In the genomic region with DNA sequence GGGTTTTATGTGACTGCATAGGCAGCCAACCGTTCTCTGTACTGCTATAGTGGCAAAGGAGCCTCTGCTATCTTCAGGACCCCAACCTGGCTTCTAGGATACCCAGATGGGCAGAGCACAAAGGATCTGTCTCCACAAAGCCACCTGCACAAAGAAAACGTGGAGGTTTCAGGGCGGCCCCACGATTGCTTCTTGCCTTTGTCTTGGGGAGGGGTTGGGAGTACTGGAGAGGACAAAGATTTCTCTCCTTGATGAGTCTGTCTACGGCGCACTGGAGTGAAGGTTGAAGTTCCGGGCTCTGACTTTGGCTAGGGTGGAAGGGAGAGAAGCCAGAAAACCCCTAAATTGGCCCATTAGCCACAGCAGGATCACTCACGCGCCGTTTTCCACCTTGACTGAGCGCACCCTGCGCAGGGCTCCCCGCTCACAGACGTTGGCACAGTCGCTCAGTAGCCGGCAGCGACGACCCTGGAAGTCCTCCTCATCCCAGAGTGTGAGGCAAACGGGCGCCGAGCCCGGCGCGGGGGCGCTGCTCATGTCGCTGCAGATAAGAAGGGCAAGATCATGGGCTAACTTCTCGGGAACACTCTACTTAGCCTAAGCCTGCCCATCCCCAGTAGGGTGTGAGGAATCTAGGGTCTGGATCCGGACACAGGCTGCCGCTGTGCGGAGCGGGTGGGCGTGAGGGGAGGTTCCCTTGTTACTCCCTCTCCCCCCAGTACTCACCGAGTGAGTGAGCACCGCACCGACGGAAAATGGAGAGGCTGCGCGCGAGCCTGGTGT, we compare ENCODE assay signal across 11 mouse cellular contexts. TPM values are rescaled to one million over a fixed set of nuclear protein-coding genes. Genes with fewer than 3 reads are reported as not detected.
DNase-seq lines count a peak whose midpoint lies in the region; ATAC-seq lines count a peak whose summit lies in the region.
"Had no signal": no experiment of that assay in that cellular context is flagged by ENCODE, and none has a peak within 500 bp of the region (broad histone marks: within the 10 kb centered on the region; RNA-seq: fewer than 3 reads in every experiment).

No protein-coding gene starts in this region.

- peaks cover 96% of the 10 kb centered on the region for H3K27me3 ChIP-seq in kidney, embryonic 15.5 days
- H3K27me3 ChIP-seq in forebrain, embryonic 15.5 days: peaks cover 90% of the 10 kb centered on the region
- H3K27me3 ChIP-seq in limb, embryonic 12.5 days: peaks cover 97% of the 10 kb centered on the region
- H3K27me3 ChIP-seq in stomach, embryonic 16.5 days (ENCODE audit: control insufficient read depth, insufficient read depth, low read length): peaks cover 67% of the 10 kb centered on the region

- ATAC-seq in kidney, embryonic 15.5 days (replicated peaks; ENCODE audit: low FRiP score): no peak
- ATAC-seq in forebrain, embryonic 15.5 days (replicated peaks): peak; percentile 17; the same call in 1 of the 2 replicates
- ATAC-seq in limb, embryonic 12.5 days (ENCODE audit: insufficient number of reproducible peaks, insufficient read depth, low FRiP score, low TSS enrichment, low read depth): no peak
- no peak for ATAC-seq in stomach, embryonic 16.5 days (ENCODE audit: insufficient read depth, low FRiP score)

- H3K4me1 ChIP-seq in kidney, embryonic 15.5 days: peaks cover 10% of the 10 kb centered on the region
- peaks cover 14% of the 10 kb centered on the region for H3K4me1 ChIP-seq in forebrain, embryonic 15.5 days
- peaks cover 3% of the 10 kb centered on the region; the same call in 1 of the 2 replicates for H3K4me1 ChIP-seq in limb, embryonic 12.5 days (replicated peaks)
- no peaks in the 10 kb centered on the region for H3K4me1 ChIP-seq in stomach, embryonic 16.5 days (ENCODE audit: control insufficient read depth, insufficient read depth, low read length)

- peak overlapping the region; percentile 22 for H3K4me2 ChIP-seq in kidney, embryonic 15.5 days
- peak overlapping the region; percentile 37 for H3K4me2 ChIP-seq in forebrain, embryonic 15.5 days (replicated peaks)
- no peak overlapping the region for H3K4me2 ChIP-seq in limb, embryonic 12.5 days
- 0 out of 2 replicates have a peak overlapping the region, but pooled peaks have one; percentile 4 for H3K4me2 ChIP-seq in stomach, embryonic 16.5 days (ENCODE audit: low read depth, low read length)

- peak overlapping the region; percentile 13; the same call in 1 of the 2 replicates for H3K4me3 ChIP-seq in kidney, embryonic 15.5 days (replicated peaks)
- H3K4me3 ChIP-seq in forebrain, embryonic 15.5 days: peak overlapping the region; percentile 23
- 0 out of 2 replicates have a peak overlapping the region, but pooled peaks have one; percentile 2 for H3K4me3 ChIP-seq in limb, embryonic 12.5 days (replicated peaks)
- 0 out of 2 replicates have a peak overlapping the region, but pooled peaks have one; percentile 4 for H3K4me3 ChIP-seq in stomach, embryonic 16.5 days (replicated peaks; ENCODE audit: low read length)

- no peak overlapping the region for H3K9ac ChIP-seq in kidney, embryonic 15.5 days
- H3K9ac ChIP-seq in forebrain, embryonic 15.5 days (replicated peaks): no peak overlapping the region; the same call in 1 of the 2 replicates
- H3K9ac ChIP-seq in limb, embryonic 12.5 days (replicated peaks): no peak overlapping the region
- no peak overlapping the region for H3K9ac ChIP-seq in stomach, embryonic 16.5 days (ENCODE audit: low read length)
- H3K9ac ChIP-seq: liver, embryonic 14.5 days had no signal

- no peak for DNase-seq in kidney, postnatal 36 days
- DNase-seq in frontal cortex, postnatal 36 days (ENCODE audit: low spot score in 2 of 2): no peak
- no peak for DNase-seq in thymus, adult 18-20 months
- DNase-seq: adrenal gland, adult 8-10 months; layer of hippocampus, postnatal 36 days had no signal

- under 1% methylated on average over 39 of the region's 39 CpGs for WGBS in kidney, embryonic 15.5 days
- 1% methylated on average over 39 of the region's 39 CpGs for WGBS in forebrain, embryonic 15.5 days
- 2% methylated on average over 39 of the region's 39 CpGs for WGBS in limb, embryonic 12.5 days
- WGBS in stomach, embryonic 16.5 days: 1% methylated on average over 39 of the region's 39 CpGs

- H3K36me3 ChIP-seq in kidney, embryonic 15.5 days: no peaks in the 10 kb centered on the region
- no peaks in the 10 kb centered on the region for H3K36me3 ChIP-seq in forebrain, embryonic 15.5 days
- H3K36me3 ChIP-seq in limb, embryonic 12.5 days: no peaks in the 10 kb centered on the region
- no peaks in the 10 kb centered on the region for H3K36me3 ChIP-seq in stomach, embryonic 16.5 days (ENCODE audit: control insufficient read depth, insufficient read depth, low read length)
- H3K36me3 ChIP-seq: G1E had no signal

- no peaks in the 10 kb centered on the region for H3K9me3 ChIP-seq in kidney, embryonic 15.5 days (replicated peaks)
- H3K9me3 ChIP-seq in forebrain, embryonic 15.5 days: no peaks in the 10 kb centered on the region
- H3K9me3 ChIP-seq in limb, embryonic 12.5 days: no peaks in the 10 kb centered on the region
- H3K9me3 ChIP-seq in stomach, embryonic 16.5 days (replicated peaks; ENCODE audit: control insufficient read depth, low read length): no peaks in the 10 kb centered on the region
- H3K9me3 ChIP-seq: G1E had no signal

- no peak overlapping the region for H3K27ac ChIP-seq in kidney, embryonic 15.5 days
- no peak overlapping the region for H3K27ac ChIP-seq in forebrain, embryonic 15.5 days (replicated peaks)
- H3K27ac ChIP-seq in limb, embryonic 12.5 days: no peak overlapping the region
- no peak overlapping the region for H3K27ac ChIP-seq in stomach, embryonic 16.5 days (ENCODE audit: low read length)
- H3K27ac ChIP-seq: liver, embryonic 14.5 days had no signal

RNA-seq across cellular contexts. Expression of gene Cryba2, which starts 0.4 kb away (rescaled TPM):
- polyA plus RNA-seq in kidney, embryonic 15.5 days (2015; fragmentation: Nextera tagmentation; extraction: Ambion mirVana): not detected in 2 replicates
- polyA plus RNA-seq in forebrain, embryonic 15.5 days (2015; fragmentation: Nextera tagmentation; extraction: Ambion mirVana): not detected in 2 replicates
- polyA plus RNA-seq in limb, embryonic 12.5 days (2016; fragmentation: Nextera tagmentation; extraction: Ambion mirVana): not detected in 2 replicates
- 1.4 and 1.9 TPM in 2 replicates for polyA plus RNA-seq in stomach, embryonic 16.5 days (2015; fragmentation: Nextera tagmentation; extraction: Ambion mirVana)
- polyA plus RNA-seq: G1E; liver, embryonic 14.5 days had no signal

RNA-seq across cellular contexts. Expression of gene Fev, which starts 7.3 kb away (rescaled TPM):
- polyA plus RNA-seq in kidney, embryonic 15.5 days (2015; fragmentation: Nextera tagmentation; extraction: Ambion mirVana): 0.53 and 0.67 TPM in 2 replicates
- polyA plus RNA-seq in forebrain, embryonic 15.5 days (2015; fragmentation: Nextera tagmentation; extraction: Ambion mirVana): 0.46 TPM in 1 of 2 replicates, not detected in the other
- polyA plus RNA-seq in limb, embryonic 12.5 days (2016; fragmentation: Nextera tagmentation; extraction: Ambion mirVana): 0.26 and 0.49 TPM in 2 replicates
- polyA plus RNA-seq in stomach, embryonic 16.5 days (2015; fragmentation: Nextera tagmentation; extraction: Ambion mirVana): 0.15 and 0.44 TPM in 2 replicates
- polyA plus RNA-seq: G1E had no signal

RNA-seq across cellular contexts. Expression of gene Cdk5r2, which starts 37.8 kb away (rescaled TPM):
- polyA plus RNA-seq in kidney, embryonic 15.5 days (2015; fragmentation: Nextera tagmentation; extraction: Ambion mirVana): 0.05 TPM in 1 of 2 replicates, not detected in the other
- 2.1 and 2.4 TPM in 2 replicates for polyA plus RNA-seq in forebrain, embryonic 15.5 days (2015; fragmentation: Nextera tagmentation; extraction: Ambion mirVana)
- polyA plus RNA-seq in limb, embryonic 12.5 days (2016; fragmentation: Nextera tagmentation; extraction: Ambion mirVana): not detected in 2 replicates
- polyA plus RNA-seq in stomach, embryonic 16.5 days (2015; fragmentation: Nextera tagmentation; extraction: Ambion mirVana): 0.06 and 0.20 TPM in 2 replicates
- polyA plus RNA-seq: G1E had no signal

RNA-seq across cellular contexts. Expression of gene Cfap65, which starts 42.9 kb away (rescaled TPM):
- polyA plus RNA-seq in kidney, embryonic 15.5 days (2015; fragmentation: Nextera tagmentation; extraction: Ambion mirVana): 0.03 TPM in 1 of 2 replicates, not detected in the other
- 0.59 and 0.67 TPM in 2 replicates for polyA plus RNA-seq in forebrain, embryonic 15.5 days (2015; fragmentation: Nextera tagmentation; extraction: Ambion mirVana)
- polyA plus RNA-seq in limb, embryonic 12.5 days (2016; fragmentation: Nextera tagmentation; extraction: Ambion mirVana): not detected in 2 replicates
- 0.05 and 0.07 TPM in 2 replicates for polyA plus RNA-seq in stomach, embryonic 16.5 days (2015; fragmentation: Nextera tagmentation; extraction: Ambion mirVana)
- polyA plus RNA-seq: G1E had no signal

RNA-seq across cellular contexts. Expression of gene Ihh, which starts 58.9 kb away (rescaled TPM):
- 2.2 and 2.9 TPM in 2 replicates for polyA plus RNA-seq in kidney, embryonic 15.5 days (2015; fragmentation: Nextera tagmentation; extraction: Ambion mirVana)
- 0.09 and 0.22 TPM in 2 replicates for polyA plus RNA-seq in forebrain, embryonic 15.5 days (2015; fragmentation: Nextera tagmentation; extraction: Ambion mirVana)
- polyA plus RNA-seq in limb, embryonic 12.5 days (2016; fragmentation: Nextera tagmentation; extraction: Ambion mirVana): 3.3 and 6.5 TPM in 2 replicates
- 19.0 and 22.0 TPM in 2 replicates for polyA plus RNA-seq in stomach, embryonic 16.5 days (2015; fragmentation: Nextera tagmentation; extraction: Ambion mirVana)
